Mouse (Mus musculus) CH12.LX (cell line): ENCODE data around the gene Ugt1a2.

ENCODE experiments used
- RCOR1 ChIP-seq: conservative IDR thresholded peaks from 2 replicates; pipeline ENCODE4 v1.6.1; 2012; ENCODE audit warnings: low read depth, mild to moderate bottlenecking, inconsistent platforms, low read length, improper control_type of control experiment
- SMC3 ChIP-seq: IDR thresholded peaks from 2 replicates; pipeline ENCODE4 v1.6.1; 2011; ENCODE audit warnings: low read depth, low read length, improper control_type of control experiment
- ZC3H11A ChIP-seq: IDR thresholded peaks from 2 replicates; pipeline ENCODE4 v1.6.1; 2012; ENCODE audit warnings: low read depth, mild to moderate bottlenecking, inconsistent platforms, low read length, improper control_type of control experiment

DNA sequence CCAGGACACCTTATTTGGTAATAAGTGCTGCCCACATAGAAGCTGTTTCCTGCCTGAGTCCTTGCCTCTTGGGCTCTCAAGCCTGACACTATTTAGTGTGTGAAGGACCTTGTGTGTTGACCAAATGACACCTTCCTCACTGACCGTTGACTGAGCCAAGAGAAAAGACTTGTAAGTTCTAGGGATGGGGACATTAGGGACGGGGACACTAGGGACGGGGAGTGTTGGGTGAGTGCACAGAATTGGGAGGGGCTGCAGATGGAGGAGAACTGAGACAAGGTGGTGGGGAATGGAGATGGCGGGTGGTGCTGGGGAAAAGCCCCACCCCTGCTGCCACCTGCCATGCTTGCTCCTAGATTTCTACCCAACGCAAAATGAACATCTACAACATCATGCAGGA is 29.6 kb downstream of the Ugt1a2 start:
- no peak for TF ChIP-seq ZC3H11A
- no peak for TF ChIP-seq RCOR1
- TF ChIP-seq SMC3, result no peak
